8 mouse cellular contexts compared by ENCODE assay signal in genomic region chr17:36270956-36271585, GRCm38 (mm10). TPM values are rescaled to one million over a fixed set of nuclear protein-coding genes. Genes with fewer than 3 reads are reported as not detected.
DNase-seq lines count a peak whose midpoint lies in the region; ATAC-seq and TF ChIP-seq lines count a peak whose summit lies in the region.

No protein-coding gene starts in this region.

- H3K4me3 ChIP-seq in hindbrain, embryonic 10.5 days = peak overlapping the region; percentile 82
- peak overlapping the region; percentile 97 for H3K4me3 ChIP-seq in lung, embryonic 16.5 days (ENCODE audit: low read length)
- peak overlapping the region; percentile 93 for H3K4me3 ChIP-seq in thymus, adult 2 months (ENCODE audit: control insufficient read depth, insufficient read depth, low read length)

- H3K4me2 ChIP-seq in lung, embryonic 16.5 days (ENCODE audit: low read depth, low read length) = peak overlapping the region; percentile 92

- H3K9ac ChIP-seq in lung, embryonic 16.5 days (ENCODE audit: low read length) = peak overlapping the region; percentile 98

- no peaks in the 10 kb centered on the region for H3K9me3 ChIP-seq in hindbrain, embryonic 10.5 days
- H3K9me3 ChIP-seq in lung, embryonic 16.5 days (ENCODE audit: control insufficient read depth, low read length) = no peaks in the 10 kb centered on the region

- H3K27ac ChIP-seq in hindbrain, embryonic 10.5 days = peak overlapping the region; percentile 100
- H3K27ac ChIP-seq in lung, embryonic 16.5 days (ENCODE audit: low read length) = peak overlapping the region; percentile 88
- peak overlapping the region; percentile 34 for H3K27ac ChIP-seq in thymus, adult 2 months (ENCODE audit: control insufficient read depth, insufficient read depth, low read length)

- WGBS in hindbrain, embryonic 10.5 days = under 1% methylated on average over 83 of the region's 84 CpGs
- WGBS in lung, embryonic 16.5 days = under 1% methylated on average over 48 of the region's 84 CpGs
- WGBS in thymus, adult 2 months = under 1% methylated on average over 84 of the region's 84 CpGs

- peak; percentile 95 for ATAC-seq in lung, embryonic 16.5 days (ENCODE audit: low read depth)

- DNase-seq in NIH3T3 (ENCODE audit: low read depth) = peak; percentile 92
- peak; percentile 91 for DNase-seq in cerebellum, adult 9-11 months
- DNase-seq in frontal cortex, adult 2 months (ENCODE audit: extremely low spot score in 1 of 2, low spot score in 1 of 2) = peak; percentile 70 to 86
- DNase-seq in hindbrain, embryonic 10.5 days (ENCODE audit: low spot score) = peak; percentile 93
- DNase-seq in layer of hippocampus, adult 9-11 months = peak; percentile 89
- DNase-seq in ovary, adult 18-20 months (ENCODE audit: low spot score) = peak; percentile 74
- peak; percentile 92 for DNase-seq in thymus, adult 2 months

- no peaks in the 10 kb centered on the region for H3K27me3 ChIP-seq in hindbrain, embryonic 10.5 days (ENCODE audit: insufficient read depth, poor library complexity, severe bottlenecking)
- no peaks in the 10 kb centered on the region for H3K27me3 ChIP-seq in lung, embryonic 16.5 days (ENCODE audit: control insufficient read depth, insufficient read depth, low read depth, low read length)
- no peaks in the 10 kb centered on the region for H3K27me3 ChIP-seq in thymus, adult 2 months (ENCODE audit: control insufficient read depth, insufficient read depth, low read length)

- H3K36me3 ChIP-seq in hindbrain, embryonic 10.5 days = peaks cover 61% of the 10 kb centered on the region
- H3K36me3 ChIP-seq in lung, embryonic 16.5 days (ENCODE audit: control insufficient read depth, insufficient read depth, low read length) = peaks cover 26% of the 10 kb centered on the region
- H3K36me3 ChIP-seq in thymus, adult 2 months (ENCODE audit: control insufficient read depth, insufficient read depth, low read length) = 0 out of 2 replicates have a peak, but pooled peaks cover 13% of the 10 kb centered on the region

- TF ChIP-seq POLR2A in thymus, adult 2 months (IDR thresholded peaks at IDR 0.05; ENCODE audit: control insufficient read depth, extremely low read depth, insufficient read depth, low read length, poor library complexity) = peak; percentile 92

- H3K4me1 ChIP-seq in hindbrain, embryonic 10.5 days (replicated peaks) = peaks cover 34% of the 10 kb centered on the region
- H3K4me1 ChIP-seq in lung, embryonic 16.5 days (replicated peaks; ENCODE audit: control insufficient read depth, insufficient read depth, low read length) = peaks cover 27% of the 10 kb centered on the region
- H3K4me1 ChIP-seq in thymus, adult 2 months (replicated peaks; ENCODE audit: control insufficient read depth, insufficient read depth, low read length) = peaks cover 28% of the 10 kb centered on the region

- peak; percentile 46; the same call in 1 of the 2 replicates for TF ChIP-seq CTCF in thymus, adult 2 months (IDR thresholded peaks at IDR 0.05; ENCODE audit: borderline replicate concordance, control insufficient read depth, extremely low read depth, insufficient read depth, low read length, poor library complexity)

RNA-seq across cellular contexts. Expression of gene Trim39, which starts 1.0 kb away (rescaled TPM):
- 34.0 and 39.7 TPM in 2 replicates for polyA plus RNA-seq in frontal cortex, adult 2 months (2012; rRNA removed)
- 21.1 and 23.8 TPM in 2 replicates for polyA plus RNA-seq in hindbrain, embryonic 10.5 days (2016; fragmentation: Nextera tagmentation; extraction: Ambion mirVana)
- 16.8 and 17.4 TPM in 2 replicates for polyA plus RNA-seq in lung, embryonic 16.5 days (2015; fragmentation: Nextera tagmentation; extraction: Ambion mirVana)
- 51.1 and 56.1 TPM in 2 replicates for polyA plus RNA-seq in thymus, adult 2 months (2012; rRNA removed)

RNA-seq across cellular contexts. Expression of gene Rpp21, which starts 13.2 kb away (rescaled TPM):
- polyA plus RNA-seq in frontal cortex, adult 2 months (2012; rRNA removed) = 60.3 and 67.4 TPM in 2 replicates
- polyA plus RNA-seq in hindbrain, embryonic 10.5 days (2016; fragmentation: Nextera tagmentation; extraction: Ambion mirVana) = 98.6 and 110 TPM in 2 replicates
- polyA plus RNA-seq in lung, embryonic 16.5 days (2015; fragmentation: Nextera tagmentation; extraction: Ambion mirVana) = 193 and 196 TPM in 2 replicates
- polyA plus RNA-seq in thymus, adult 2 months (2012; rRNA removed) = 124 and 160 TPM in 2 replicates

RNA-seq across cellular contexts. Expression of gene H2-M10.2, which starts 15.2 kb away (rescaled TPM):
- not detected in 2 replicates for polyA plus RNA-seq in frontal cortex, adult 2 months (2012; rRNA removed)
- 0.20 and 0.22 TPM in 2 replicates for polyA plus RNA-seq in hindbrain, embryonic 10.5 days (2016; fragmentation: Nextera tagmentation; extraction: Ambion mirVana)
- not detected in 2 replicates for polyA plus RNA-seq in lung, embryonic 16.5 days (2015; fragmentation: Nextera tagmentation; extraction: Ambion mirVana)
- not detected in 2 replicates for polyA plus RNA-seq in thymus, adult 2 months (2012; rRNA removed)

RNA-seq across cellular contexts. Expression of gene H2-M10.1, which starts 54.9 kb away (rescaled TPM):
- polyA plus RNA-seq in frontal cortex, adult 2 months (2012; rRNA removed) = not detected in 2 replicates
- polyA plus RNA-seq in hindbrain, embryonic 10.5 days (2016; fragmentation: Nextera tagmentation; extraction: Ambion mirVana) = not detected in 2 replicates
- polyA plus RNA-seq in lung, embryonic 16.5 days (2015; fragmentation: Nextera tagmentation; extraction: Ambion mirVana) = not detected in 2 replicates
- polyA plus RNA-seq in thymus, adult 2 months (2012; rRNA removed) = 0.10 and 0.13 TPM in 2 replicates

Comparison
In these comparisons a context has a peak if more than half of its experiments do, and no peak if none do; other contexts are left out.
1. Peak in every context shown above with its lines: DNase-seq, ATAC-seq, H3K4me3 ChIP-seq and H3K27ac ChIP-seq.
2. H3K27ac ChIP-seq: peak in every context shown above with its lines; median percentile 100 in hindbrain, embryonic 10.5 days; 88 in lung, embryonic 16.5 days; 34 in thymus, adult 2 months.